Mouse (Mus musculus) embryonic fibroblast, embryonic 13.5 days (primary cell): ENCODE results near the gene Frmd6.

Source experiments
- CTCF ChIP-seq: IDR thresholded peaks from 2 replicates; pipeline ENCODE4 v1.5.1; 2011; ENCODE audit warnings: mild to moderate bottlenecking, control low read depth, low read length, moderate library complexity, borderline replicate concordance; ENCODE audit not compliant: insufficient read depth
- POLR2A ChIP-seq: IDR thresholded peaks from 2 replicates; pipeline ENCODE4 v1.6.1; 2011; ENCODE audit warnings: low read depth, mild to moderate bottlenecking, control low read depth, low read length, moderate library complexity

- TF ChIP-seq CTCF: no peak
- no peak for TF ChIP-seq POLR2A
Measured at GRCm38 (mm10) chr12:70784240-70784705, 41.0 kb upstream of the Frmd6 start.
